Mouse (Mus musculus): ENCODE measurements at regions not wholly inside any gene's neighbourhood (a gene's known extent, or its start where the extent isn't known, plus 50 kb on each side); places are given as distances from the start of the nearest gene placed in this dataset.

DNA sequence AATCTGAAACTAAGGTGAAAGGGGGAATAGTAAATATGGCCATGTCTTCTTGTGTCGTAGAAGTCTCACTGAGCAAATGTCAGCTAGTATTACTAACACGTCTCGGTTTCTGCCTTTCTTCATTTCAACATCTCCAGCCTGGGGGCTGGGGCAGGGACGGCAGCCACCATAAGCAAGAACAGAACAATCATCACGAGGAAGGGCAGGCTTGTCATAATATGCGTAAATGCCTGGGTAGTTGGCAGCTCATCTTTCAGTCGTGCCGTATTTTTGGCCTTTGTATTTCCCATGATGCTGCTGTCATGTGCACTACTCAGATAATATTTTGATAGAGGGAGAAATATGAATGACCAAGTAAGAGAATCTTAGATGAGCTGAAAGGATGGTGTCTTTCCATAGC, 120.5 kb upstream of the Hand2 start:
- Histone ChIP-seq H3K4me3 (ENCODE audit: insufficient read depth, low read depth, low read length) (no peak overlapping the region), H3K9ac (ENCODE audit: low read depth, low read length) (no peak overlapping the region), H3K79me2 (ENCODE audit: control insufficient read depth, insufficient read depth, low read length) (no peaks in the 10 kb centered on the region), H3K27me3 (ENCODE audit: control insufficient read depth, insufficient read depth, low read length) (no peaks in the 10 kb centered on the region), H3K4me1 (ENCODE audit: control insufficient read depth, insufficient read depth, low read length) (no peaks in the 10 kb centered on the region), H3K36me3 (ENCODE audit: control insufficient read depth, insufficient read depth, low read length) (no peaks in the 10 kb centered on the region), H3K27ac (replicated peaks; ENCODE audit: insufficient read depth, low read depth, low read length) (no peak overlapping the region)
- TF ChIP-seq CTCF (IDR thresholded peaks at IDR 0.05; ENCODE audit: low read depth, low read length) (no peak), POLR2A (IDR thresholded peaks at IDR 0.05; ENCODE audit: extremely low read depth, insufficient read depth, low read length) (no peak)
- DNase-seq (ENCODE audit: extremely low read depth, low read depth, low spot score) = no peak
- WGBS = 85% methylated on average over 8 of the region's 8 CpGs

DNA sequence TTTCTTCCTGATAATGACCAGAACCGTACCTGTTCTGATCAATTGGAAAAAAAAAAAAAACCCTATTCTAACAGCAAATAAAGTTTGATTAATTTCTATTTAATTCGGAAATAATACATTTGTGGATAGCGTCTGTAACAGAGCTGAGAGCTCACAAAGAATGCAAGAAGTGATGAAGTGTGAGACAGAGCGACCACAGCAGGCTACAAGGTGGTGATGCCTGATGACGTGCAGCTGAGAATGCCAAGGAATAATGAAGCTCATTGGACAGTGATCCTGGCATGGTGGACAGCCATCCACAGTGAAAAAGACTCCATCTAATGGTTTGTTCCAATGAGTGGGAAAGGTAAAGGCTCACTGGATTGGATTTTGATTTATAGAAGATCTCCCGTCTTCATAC, 111.2 kb upstream of the Hand2 start:
- Histone ChIP-seq H3K27ac (replicated peaks; ENCODE audit: insufficient read depth, low read depth, low read length) (no peak overlapping the region), H3K9ac (ENCODE audit: low read depth, low read length) (no peak overlapping the region), H3K79me2 (ENCODE audit: control insufficient read depth, insufficient read depth, low read length) (no peaks in the 10 kb centered on the region), H3K4me1 (ENCODE audit: control insufficient read depth, insufficient read depth, low read length) (no peaks in the 10 kb centered on the region), H3K4me3 (ENCODE audit: insufficient read depth, low read depth, low read length) (no peak overlapping the region), H3K27me3 (ENCODE audit: control insufficient read depth, insufficient read depth, low read length) (no peaks in the 10 kb centered on the region), H3K36me3 (ENCODE audit: control insufficient read depth, insufficient read depth, low read length) (no peaks in the 10 kb centered on the region)
- 84% methylated on average over 6 of the region's 6 CpGs for WGBS
- DNase-seq (ENCODE audit: extremely low read depth, low read depth, low spot score) = no peak
- TF ChIP-seq CTCF (IDR thresholded peaks at IDR 0.05; ENCODE audit: low read depth, low read length) (no peak), POLR2A (IDR thresholded peaks at IDR 0.05; ENCODE audit: extremely low read depth, insufficient read depth, low read length) (no peak)

DNA sequence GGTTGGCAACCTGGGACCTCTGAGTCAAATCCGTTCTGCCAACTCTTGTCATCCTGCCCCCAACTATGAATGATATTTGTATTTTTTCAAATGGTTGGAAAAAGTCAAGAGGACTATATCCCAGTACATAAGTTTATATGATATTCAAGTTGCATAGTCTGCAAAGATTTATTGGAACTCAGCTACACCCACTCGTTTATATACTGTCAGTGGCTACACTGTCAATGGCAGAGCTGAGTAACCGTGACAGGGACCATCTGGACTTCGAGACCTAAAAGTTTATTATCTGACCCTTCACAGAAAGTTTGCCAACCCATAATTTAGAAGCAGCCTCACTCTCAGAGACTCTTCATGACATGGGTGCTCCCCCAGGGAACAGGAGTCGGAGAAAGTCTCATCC, 107.7 kb upstream of the Hand2 start:
- WGBS = 88% methylated on average over 5 of the region's 5 CpGs
- TF ChIP-seq POLR2A (IDR thresholded peaks at IDR 0.05; ENCODE audit: extremely low read depth, insufficient read depth, low read length) (no peak), CTCF (IDR thresholded peaks at IDR 0.05; ENCODE audit: low read depth, low read length) (no peak)
- no peak overlapping the region for H3K27ac ChIP-seq (replicated peaks; ENCODE audit: insufficient read depth, low read depth, low read length)
- H3K4me3 ChIP-seq (ENCODE audit: insufficient read depth, low read depth, low read length) = no peak overlapping the region
- no peaks in the 10 kb centered on the region for H3K27me3 ChIP-seq (ENCODE audit: control insufficient read depth, insufficient read depth, low read length)
- H3K9ac ChIP-seq (ENCODE audit: low read depth, low read length) = no peak overlapping the region
- H3K36me3 ChIP-seq (ENCODE audit: control insufficient read depth, insufficient read depth, low read length) = no peaks in the 10 kb centered on the region
- no peaks in the 10 kb centered on the region for H3K79me2 ChIP-seq (ENCODE audit: control insufficient read depth, insufficient read depth, low read length)
- no peaks in the 10 kb centered on the region for H3K4me1 ChIP-seq (ENCODE audit: control insufficient read depth, insufficient read depth, low read length)
- DNase-seq (ENCODE audit: extremely low read depth, low read depth, low spot score) = no peak

GRCm38 (mm10) chr8:57213982-57214930, 106.5 kb upstream of the Hand2 start:
- peak; percentile 0 for DNase-seq (ENCODE audit: extremely low read depth, low read depth, low spot score)
- TF ChIP-seq CTCF (IDR thresholded peaks at IDR 0.05; ENCODE audit: low read depth, low read length) (no peak), POLR2A (IDR thresholded peaks at IDR 0.05; ENCODE audit: extremely low read depth, insufficient read depth, low read length) (no peak)
- 80% methylated on average over 31 of the region's 31 CpGs for WGBS
- Histone ChIP-seq H3K36me3 (ENCODE audit: control insufficient read depth, insufficient read depth, low read length) (no peaks in the 10 kb centered on the region), H3K4me1 (ENCODE audit: control insufficient read depth, insufficient read depth, low read length) (no peaks in the 10 kb centered on the region), H3K27ac (replicated peaks; ENCODE audit: insufficient read depth, low read depth, low read length) (no peak overlapping the region), H3K4me3 (ENCODE audit: insufficient read depth, low read depth, low read length) (no peak overlapping the region), H3K9ac (ENCODE audit: low read depth, low read length) (no peak overlapping the region), H3K79me2 (ENCODE audit: control insufficient read depth, insufficient read depth, low read length) (no peaks in the 10 kb centered on the region), H3K27me3 (ENCODE audit: control insufficient read depth, insufficient read depth, low read length) (no peaks in the 10 kb centered on the region)

DNA sequence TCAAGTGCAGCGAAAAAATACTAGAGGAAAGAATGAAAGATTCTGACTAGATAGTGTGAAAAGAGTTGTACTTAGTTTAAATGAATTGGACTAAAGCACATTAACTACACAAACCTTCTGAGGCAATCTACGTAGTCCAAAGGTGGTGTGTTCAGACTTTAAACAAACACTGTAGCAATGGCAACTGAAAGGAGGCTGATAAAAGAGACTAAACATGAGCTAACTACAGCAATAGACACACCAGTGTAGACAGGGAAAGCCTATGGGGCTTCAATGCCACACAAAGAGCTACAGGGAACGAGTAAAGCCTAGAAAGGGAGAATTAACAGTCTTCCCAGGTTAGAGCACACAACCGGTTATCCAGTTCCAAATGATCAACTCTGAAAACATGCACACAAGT, 90.2 kb upstream of the Hand2 start:
- Histone ChIP-seq H3K27ac (replicated peaks; ENCODE audit: insufficient read depth, low read depth, low read length) (no peak overlapping the region), H3K27me3 (ENCODE audit: control insufficient read depth, insufficient read depth, low read length) (no peaks in the 10 kb centered on the region), H3K4me3 (ENCODE audit: insufficient read depth, low read depth, low read length) (no peak overlapping the region), H3K36me3 (ENCODE audit: control insufficient read depth, insufficient read depth, low read length) (no peaks in the 10 kb centered on the region), H3K79me2 (ENCODE audit: control insufficient read depth, insufficient read depth, low read length) (no peaks in the 10 kb centered on the region), H3K4me1 (ENCODE audit: control insufficient read depth, insufficient read depth, low read length) (no peaks in the 10 kb centered on the region; the same call in 1 of the 2 replicates), H3K9ac (ENCODE audit: low read depth, low read length) (no peak overlapping the region)
- DNase-seq (ENCODE audit: extremely low read depth, low read depth, low spot score) = peak; percentile 45
- TF ChIP-seq CTCF (IDR thresholded peaks at IDR 0.05; ENCODE audit: low read depth, low read length) (no peak), POLR2A (IDR thresholded peaks at IDR 0.05; ENCODE audit: extremely low read depth, insufficient read depth, low read length) (no peak)
- 30% methylated on average over 4 of the region's 4 CpGs for WGBS

DNA sequence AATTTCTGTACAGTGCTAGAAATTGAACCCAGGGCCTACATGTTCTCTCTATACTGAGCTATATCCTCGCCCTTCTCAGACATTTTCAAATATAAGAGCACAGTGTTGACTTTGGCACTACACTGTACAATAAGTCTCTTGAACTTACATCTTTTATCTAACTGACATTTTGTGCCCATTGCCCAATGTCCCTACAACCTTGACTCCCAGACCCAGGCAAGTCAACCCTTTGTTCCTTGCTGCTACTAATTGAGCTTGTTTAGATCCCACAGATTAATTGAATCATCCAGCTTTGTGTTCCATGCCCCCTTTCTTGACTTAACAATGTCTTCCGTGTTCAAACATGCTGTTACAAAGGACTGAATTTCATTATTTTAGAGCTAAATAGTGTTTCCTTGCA, 78.5 kb upstream of the Hand2 start:
- no peak overlapping the region for H3K27ac ChIP-seq (replicated peaks; ENCODE audit: insufficient read depth, low read depth, low read length)

More for the DNA sequence above, 78.5 kb upstream of the Hand2 start:
- H3K36me3 ChIP-seq (ENCODE audit: control insufficient read depth, insufficient read depth, low read length) = no peaks in the 10 kb centered on the region
- TF ChIP-seq CTCF (IDR thresholded peaks at IDR 0.05; ENCODE audit: low read depth, low read length) (no peak), POLR2A (IDR thresholded peaks at IDR 0.05; ENCODE audit: extremely low read depth, insufficient read depth, low read length) (no peak)
- no peak overlapping the region for H3K4me3 ChIP-seq (ENCODE audit: insufficient read depth, low read depth, low read length)
- no peak overlapping the region for H3K9ac ChIP-seq (ENCODE audit: low read depth, low read length)
- H3K4me1 ChIP-seq (ENCODE audit: control insufficient read depth, insufficient read depth, low read length) = no peaks in the 10 kb centered on the region
- H3K27me3 ChIP-seq (ENCODE audit: control insufficient read depth, insufficient read depth, low read length) = no peaks in the 10 kb centered on the region
- 82% methylated on average over 2 of the region's 2 CpGs for WGBS
- no peak for DNase-seq (ENCODE audit: extremely low read depth, low read depth, low spot score)
- no peaks in the 10 kb centered on the region for H3K79me2 ChIP-seq (ENCODE audit: control insufficient read depth, insufficient read depth, low read length)
